Mouse (Mus musculus): ENCODE results near the gene Cacnb4.

The Cacnb4 gene

GRCm38 (mm10) chr2:52421197-52421596 is 255.4 kb downstream of the Cacnb4 start:
- DNase-seq (ENCODE audit: low spot score), result no peak

GRCm38 (mm10) chr2:52420001-52420710 is 256.5 kb downstream of the Cacnb4 start:
- no peak for DNase-seq (ENCODE audit: low spot score)

GRCm38 (mm10) chr2:52419295-52419694 is 257.3 kb downstream of the Cacnb4 start:
- DNase-seq (ENCODE audit: low spot score), result no peak

- DNase-seq (ENCODE audit: low spot score), result no peak
These were observed 264.1 kb downstream of the Cacnb4 start for GRCm38 (mm10) chr2:52412524-52413037.

GRCm38 (mm10) chr2:52406480-52406879 is 270.2 kb downstream of the Cacnb4 start:
- no peak for DNase-seq (ENCODE audit: low spot score)

- DNase-seq (ENCODE audit: low spot score), result no peak
These were observed 271.4 kb downstream of the Cacnb4 start for GRCm38 (mm10) chr2:52405238-52405637.

GRCm38 (mm10) chr2:52394529-52394928 is 282.1 kb downstream of the Cacnb4 start:
- no peak for DNase-seq (ENCODE audit: low spot score)

GRCm38 (mm10) chr2:52390415-52390975 is 286.1 kb downstream of the Cacnb4 start:
- no peak for DNase-seq (ENCODE audit: low spot score)

- DNase-seq (ENCODE audit: low spot score), result no peak
These were observed 286.7 kb downstream of the Cacnb4 start for GRCm38 (mm10) chr2:52389975-52390374.

- DNase-seq (ENCODE audit: low spot score), result no peak
These were observed 290.2 kb downstream of the Cacnb4 start for GRCm38 (mm10) chr2:52386451-52386850.

GRCm38 (mm10) chr2:52386037-52386436 is 290.6 kb downstream of the Cacnb4 start:
- no peak for DNase-seq (ENCODE audit: low spot score)

GRCm38 (mm10) chr2:52378848-52379261 is 297.8 kb downstream of the Cacnb4 start:
- DNase-seq (ENCODE audit: low spot score), result no peak

- DNase-seq (ENCODE audit: low spot score), result no peak
These were observed 298.2 kb downstream of the Cacnb4 start, which contains the start of gene Neb for GRCm38 (mm10) chr2:52378448-52378804. Gene Neb (minus strand): TSS chr2:52378474.

All from retina, embryonic 14.5 days (tissue).